Mouse (Mus musculus) midbrain, postnatal 0 days (tissue): Measurements from ENCODE around the gene Xiap. TPM values are rescaled to one million over a fixed set of nuclear protein-coding genes. Genes with fewer than 3 reads are reported as not detected.
A peak's percentile ranks its signal among the peaks of the same experiment; 100 is the strongest.

Experiments used
- ATAC-seq: fragments of 200-750 bp; cut with Nextera tagmentation; 2 replicates; pipeline ENCODE4 v1.8.0; 2017; ENCODE audit warnings: moderate number of reproducible peaks, mild to moderate bottlenecking, moderate TSS enrichment, moderate library complexity; ENCODE audit not compliant: low FRiP score
- DNase-seq: peaks from one replicate; pipeline ENCODE4 v3.0.0-alpha.2; 2015; ENCODE audit warnings: low spot score
- H3K27ac ChIP-seq: fragments of 300-500 bp; sonication (generic); 2 replicates; pipeline ENCODE4 v1.5.1; 2014; ENCODE audit warnings: low read depth, mild to moderate bottlenecking, low read length, mixed read lengths
- H3K27me3 ChIP-seq: fragments of 300-500 bp; sonication (generic); 2 replicates; pipeline ENCODE4 v1.6.1; 2014; ENCODE audit warnings: low read length, control low read depth, mixed read lengths; ENCODE audit not compliant: insufficient read depth
- H3K36me3 ChIP-seq: fragments of 300-500 bp; sonication (generic); 2 replicates; pipeline ENCODE4 v1.6.1; 2014; ENCODE audit warnings: low read length, control low read depth, mixed read lengths; ENCODE audit not compliant: insufficient read depth
- H3K4me1 ChIP-seq: fragments of 300-500 bp; sonication (generic); 2 replicates; pipeline ENCODE4 v1.6.1; 2014; ENCODE audit warnings: mild to moderate bottlenecking, control low read depth, antibody characterized with exemption, low read length, mixed read lengths; ENCODE audit not compliant: insufficient read depth
- H3K4me2 ChIP-seq: fragments of 300-500 bp; sonication (generic); 2 replicates; pipeline ENCODE4 v1.6.1; 2014; ENCODE audit warnings: low read depth, mild to moderate bottlenecking, low read length, mixed read lengths; ENCODE audit not compliant: poor library complexity, severe bottlenecking
- H3K4me3 ChIP-seq: fragments of 300-500 bp; sonication (generic); 2 replicates; pipeline ENCODE4 v1.5.1; 2014; ENCODE audit warnings: low read depth, mild to moderate bottlenecking, low read length, moderate library complexity
- H3K9ac ChIP-seq: fragments of 300-500 bp; sonication (generic); replicated peaks from 2 replicates; pipeline ENCODE4 v1.6.1; 2014; ENCODE audit warnings: mild to moderate bottlenecking, low read length, moderate library complexity, mixed read lengths; ENCODE audit not compliant: poor library complexity, severe bottlenecking
- H3K9me3 ChIP-seq: fragments of 300-500 bp; sonication (generic); 2 replicates; pipeline ENCODE4 v1.6.1; 2016; ENCODE audit warnings: low read length, control low read depth
- CTCF ChIP-seq: IDR thresholded peaks from 2 replicates; pipeline ENCODE4 v1.5.1; 2016; ENCODE audit warnings: antibody characterized with exemption, mild to moderate bottlenecking
- WGBS: fragments of 180-500 bp; shearing (Covaris S2); extraction: QIAGEN DNeasy Blood & Tissue Kit; methylation state at CpG from one replicate; pipeline ENCODE4 v1.1.7; 2014; 5-methylcytosine and 5-hydroxymethylcytosine counted together
- polyA plus RNA-seq: library from polyadenylated mRNA; unstranded; fragments of >200 nt; fragmentation: Nextera tagmentation; extraction: Ambion mirVana; gene quantifications from 2 replicates; pipeline ENCODE4 v1.2.1, GENCODE M21; 2015
- total RNA-seq: library from RNA; depleted of rRNA; stranded (reverse); fragments of >200 nt; gene quantifications from 2 replicates; pipeline ENCODE4 v1.2.3, GENCODE M21; 2014

Gene Xiap
- total and polyA plus RNA-seq, 2 experiments from 2014 or later, result 11.8 to 28.2 TPM

DNA sequence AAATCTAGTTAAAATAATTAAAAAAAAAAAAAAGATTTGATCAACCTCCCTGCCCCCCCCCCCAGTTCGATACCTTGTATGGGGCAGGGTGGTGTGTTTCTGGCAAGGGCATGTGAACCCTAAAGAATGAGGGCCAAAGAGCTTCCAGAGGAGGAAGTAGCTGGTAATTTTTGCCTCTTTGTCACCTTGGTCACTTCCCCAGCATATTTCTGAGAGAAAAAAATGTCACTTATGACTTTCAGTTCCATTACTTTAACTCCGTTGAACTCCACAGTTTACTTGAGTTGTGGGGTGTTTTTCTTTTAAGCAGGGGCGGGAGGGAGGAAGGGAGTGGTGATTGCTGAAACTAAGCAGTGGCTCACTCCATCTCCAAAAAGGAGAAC is 9.4 kb downstream of the Xiap start:
- H3K4me2 ChIP-seq, result peak overlapping the region; percentile 40
- ATAC-seq, result 0 out of 2 replicates have a peak, but pooled peaks have one; percentile 9
- H3K36me3 ChIP-seq, result no peaks in the 10 kb centered on the region
- H3K27me3 ChIP-seq, result no peaks in the 10 kb centered on the region
- no peaks in the 10 kb centered on the region for H3K9me3 ChIP-seq
- WGBS, result 19% methylated on average over 3 of the region's 3 CpGs
- no peak overlapping the region; the same call in 1 of the 2 replicates for H3K9ac ChIP-seq
- no peaks in the 10 kb centered on the region for H3K4me1 ChIP-seq
- peak overlapping the region; percentile 82 for H3K27ac ChIP-seq
- H3K4me3 ChIP-seq, result peak overlapping the region; percentile 44
- peak; percentile 1 for DNase-seq
- no peak for TF ChIP-seq CTCF

GRCm38 (mm10) chrX:42087731-42088130 is 28.3 kb downstream of the Xiap start:
- DNase-seq (no peak), ATAC-seq (no peak)
- Histone ChIP-seq H3K4me1 (no peaks in the 10 kb centered on the region), H3K4me3 (no peak overlapping the region), H3K27me3 (no peaks in the 10 kb centered on the region), H3K9ac (no peak overlapping the region), H3K9me3 (no peaks in the 10 kb centered on the region), H3K27ac (no peak overlapping the region), H3K4me2 (no peak overlapping the region), H3K36me3 (no peaks in the 10 kb centered on the region)
- TF ChIP-seq CTCF, result no peak
- WGBS, result 87% methylated on average over 8 of the region's 8 CpGs

- Histone ChIP-seq H3K4me3 (no peak overlapping the region), H3K4me2 (no peak overlapping the region), H3K27ac (no peak overlapping the region), H3K36me3 (no peaks in the 10 kb centered on the region), H3K4me1 (no peaks in the 10 kb centered on the region), H3K27me3 (no peaks in the 10 kb centered on the region), H3K9me3 (no peaks in the 10 kb centered on the region), H3K9ac (no peak overlapping the region)
- ATAC-seq, result no peak
- no peak for DNase-seq
- no peak for TF ChIP-seq CTCF
- 91% methylated on average over 5 of the region's 5 CpGs for WGBS
Observed at GRCm38 (mm10) chrX:42088136-42088535, 28.7 kb downstream of the Xiap start.

DNA sequence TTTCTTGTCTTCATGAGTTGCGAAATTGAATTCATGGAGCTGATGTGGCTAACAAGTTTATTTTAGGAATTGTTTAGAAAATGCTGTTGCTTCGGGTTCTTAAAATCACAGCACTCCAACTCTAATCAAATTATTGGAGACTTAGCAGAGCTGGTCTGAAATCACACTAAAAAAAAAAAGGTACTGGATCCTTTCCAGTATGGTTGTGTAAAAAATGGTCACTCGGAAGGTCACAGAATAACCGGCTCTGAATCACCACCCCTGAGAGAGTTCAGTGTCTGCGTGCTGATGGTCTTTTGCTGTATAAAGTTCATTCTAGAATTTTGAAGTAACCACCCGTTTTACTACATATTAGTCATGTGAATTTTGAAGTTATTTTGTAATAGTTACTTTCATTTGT is 47.7 kb downstream of the Xiap start:
- Histone ChIP-seq H3K9me3 (no peaks in the 10 kb centered on the region), H3K36me3 (no peaks in the 10 kb centered on the region; the same call in 1 of the 2 replicates), H3K4me2 (no peak overlapping the region), H3K9ac (no peak overlapping the region), H3K4me1 (no peaks in the 10 kb centered on the region), H3K27me3 (no peaks in the 10 kb centered on the region), H3K4me3 (no peak overlapping the region), H3K27ac (no peak overlapping the region)
- no peak for ATAC-seq
- DNase-seq, result no peak
- WGBS, result 92% methylated on average over 6 of the region's 6 CpGs
- TF ChIP-seq CTCF, result no peak

- no peak for TF ChIP-seq CTCF
- H3K4me1 ChIP-seq, result no peaks in the 10 kb centered on the region
- no peaks in the 10 kb centered on the region for H3K27me3 ChIP-seq
- H3K9ac ChIP-seq, result no peak overlapping the region
- no peaks in the 10 kb centered on the region for H3K9me3 ChIP-seq
- DNase-seq (no peak), ATAC-seq (no peak)
- no peak overlapping the region for H3K4me2 ChIP-seq
- WGBS, result 86% methylated on average over 1 of the region's 1 CpGs
- no peak overlapping the region for H3K27ac ChIP-seq
- no peaks in the 10 kb centered on the region; the same call in 1 of the 2 replicates for H3K36me3 ChIP-seq
- H3K4me3 ChIP-seq, result no peak overlapping the region
Observed at GRCm38 (mm10) chrX:42110585-42110984, 51.1 kb downstream of the Xiap start.

DNA sequence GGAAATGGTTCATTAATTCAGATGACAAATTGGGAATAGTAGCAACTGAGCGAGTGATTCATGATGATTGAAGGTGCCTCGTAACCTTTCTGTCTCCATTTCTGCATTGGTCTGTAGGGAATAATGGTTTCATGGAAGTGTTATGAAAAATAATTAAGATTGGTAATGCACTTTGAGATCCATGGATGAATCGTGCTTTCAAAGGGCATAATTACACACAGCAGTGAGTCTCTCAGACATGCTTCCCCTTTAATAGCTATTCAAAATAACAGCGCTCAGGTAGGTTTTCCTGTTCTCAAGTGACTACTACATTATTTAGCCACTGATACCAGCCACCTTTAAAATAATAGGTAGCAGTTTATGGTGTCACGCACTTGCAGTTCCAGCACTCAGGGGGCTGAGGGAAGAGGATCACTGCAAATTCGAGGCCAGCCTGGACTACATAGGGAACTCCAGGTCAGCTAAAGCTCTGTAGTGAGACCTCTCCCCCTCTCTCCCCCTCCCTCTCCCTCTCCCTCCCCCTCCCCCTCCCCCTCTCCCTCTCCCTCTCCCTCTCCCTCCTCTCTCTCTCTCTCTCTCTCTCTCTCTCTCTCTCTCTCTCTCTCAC is 60.1 kb downstream of the Xiap start:
- ATAC-seq, result no peak
- H3K27ac ChIP-seq, result no peak overlapping the region
- no peaks in the 10 kb centered on the region for H3K4me1 ChIP-seq
- H3K4me2 ChIP-seq, result no peak overlapping the region
- no peaks in the 10 kb centered on the region for H3K9me3 ChIP-seq
- no peak overlapping the region for H3K9ac ChIP-seq
- 72% methylated on average over 6 of the region's 6 CpGs for WGBS
- no peak for TF ChIP-seq CTCF
- no peak overlapping the region for H3K4me3 ChIP-seq
- no peak for DNase-seq
- H3K27me3 ChIP-seq, result no peaks in the 10 kb centered on the region
- H3K36me3 ChIP-seq, result no peaks in the 10 kb centered on the region
